ENCODE assay signal across 11 mouse cellular contexts in genomic region chr13:62866817-62867216, GRCm38 (mm10). TPM values are rescaled to one million over a fixed set of nuclear protein-coding genes. Genes with fewer than 3 reads are reported as not detected.
A peak's percentile ranks its signal among the peaks of the same experiment; 100 is the strongest.
DNase-seq lines count a peak whose midpoint lies in the region; ATAC-seq lines count a peak whose summit lies in the region.
"Had no signal": no experiment of that assay in that cellular context is flagged by ENCODE, and none has a peak within 500 bp of the region (broad histone marks: within the 10 kb centered on the region; RNA-seq: fewer than 3 reads in every experiment).

No protein-coding gene starts in this region.

- 38% methylated on average over 4 of the region's 4 CpGs for WGBS in lung, embryonic 15.5 days
- 39% methylated on average over 4 of the region's 4 CpGs for WGBS in forebrain, embryonic 16.5 days
- 54% methylated on average over 4 of the region's 4 CpGs for WGBS in midbrain, embryonic 15.5 days

- peaks cover 17% of the 10 kb centered on the region for H3K4me1 ChIP-seq in lung, embryonic 15.5 days
- peaks cover 3% of the 10 kb centered on the region; the same call in 1 of the 2 replicates for H3K4me1 ChIP-seq in forebrain, embryonic 16.5 days (replicated peaks; ENCODE audit: control insufficient read depth, insufficient read depth, low read length)
- H3K4me1 ChIP-seq in midbrain, embryonic 15.5 days = no peaks in the 10 kb centered on the region

- intact Hi-C loops in gastrocnemius, postnatal 36 days (cut with DNase I) = no loop called here

- no peak overlapping the region for H3K9ac ChIP-seq in lung, embryonic 15.5 days
- no peak overlapping the region for H3K9ac ChIP-seq in forebrain, embryonic 16.5 days (replicated peaks; ENCODE audit: low read depth, low read length)
- H3K9ac ChIP-seq in midbrain, embryonic 15.5 days = no peak overlapping the region

- peak; percentile 43; the same call in 1 of the 2 replicates for ATAC-seq in lung, embryonic 15.5 days (ENCODE audit: borderline replicate concordance, extremely low read depth, low FRiP score, low TSS enrichment)
- ATAC-seq in forebrain, embryonic 16.5 days = peak; percentile 79
- ATAC-seq in midbrain, embryonic 15.5 days (replicated peaks) = peak; percentile 48
- ATAC-seq: intestine, postnatal 0 days had no signal

- H3K36me3 ChIP-seq in lung, embryonic 15.5 days = no peaks in the 10 kb centered on the region
- H3K36me3 ChIP-seq in forebrain, embryonic 16.5 days (ENCODE audit: control insufficient read depth, insufficient read depth) = no peaks in the 10 kb centered on the region
- H3K36me3 ChIP-seq in midbrain, embryonic 15.5 days (replicated peaks) = no peaks in the 10 kb centered on the region

- peak overlapping the region; percentile 19; the same call in 1 of the 2 replicates for H3K27ac ChIP-seq in lung, embryonic 15.5 days
- H3K27ac ChIP-seq in forebrain, embryonic 16.5 days (ENCODE audit: low read length) = no peak overlapping the region
- no peak overlapping the region for H3K27ac ChIP-seq in midbrain, embryonic 15.5 days

- H3K4me2 ChIP-seq in lung, embryonic 15.5 days = no peak overlapping the region
- H3K4me2 ChIP-seq in forebrain, embryonic 16.5 days (ENCODE audit: low read length) = no peak overlapping the region
- H3K4me2 ChIP-seq in midbrain, embryonic 15.5 days = no peak overlapping the region

- DNase-seq in cerebellum, postnatal 10 days = peak; percentile 14 to 32
- DNase-seq in cerebellum, postnatal 14 days = no peak
- DNase-seq in lung, postnatal 25 days (ENCODE audit: low spot score) = no peak
- no peak for DNase-seq in gastrocnemius, postnatal 36 days
- DNase-seq in thymus, postnatal 0 days (ENCODE audit: low spot score) = no peak
- DNase-seq: layer of hippocampus, adult 9-11 months; liver had no signal

- H3K4me3 ChIP-seq in lung, embryonic 15.5 days = no peak overlapping the region
- H3K4me3 ChIP-seq in forebrain, embryonic 16.5 days (replicated peaks; ENCODE audit: low read length) = no peak overlapping the region
- no peak overlapping the region for H3K4me3 ChIP-seq in midbrain, embryonic 15.5 days

- H3K27me3 ChIP-seq in lung, embryonic 15.5 days = no peaks in the 10 kb centered on the region
- H3K27me3 ChIP-seq in forebrain, embryonic 16.5 days (replicated peaks; ENCODE audit: control insufficient read depth, insufficient read depth, low read length) = no peaks in the 10 kb centered on the region
- no peaks in the 10 kb centered on the region for H3K27me3 ChIP-seq in midbrain, embryonic 15.5 days (replicated peaks)

- H3K9me3 ChIP-seq in lung, embryonic 15.5 days = no peaks in the 10 kb centered on the region
- H3K9me3 ChIP-seq in forebrain, embryonic 16.5 days (ENCODE audit: control insufficient read depth, low read length) = no peaks in the 10 kb centered on the region
- no peaks in the 10 kb centered on the region for H3K9me3 ChIP-seq in midbrain, embryonic 15.5 days

RNA-seq across cellular contexts. Expression of gene Fbp2, which starts 8.6 kb away (rescaled TPM):
- 0.31 and 0.32 TPM in 2 replicates for polyA plus RNA-seq in lung, embryonic 15.5 days (2015; fragmentation: Nextera tagmentation; extraction: Ambion mirVana)
- 0.36 and 0.41 TPM in 2 replicates for polyA plus RNA-seq in forebrain, embryonic 16.5 days (2015; fragmentation: Nextera tagmentation; extraction: Ambion mirVana)
- 1.1 and 1.3 TPM in 2 replicates for polyA plus RNA-seq in midbrain, embryonic 15.5 days (2015; fragmentation: Nextera tagmentation; extraction: Ambion mirVana)
- total RNA-seq in gastrocnemius, postnatal 36 days (2021) = 10 to 100 TPM; 45.8 to 86.2 TPM
- polyA plus RNA-seq in thymus, postnatal 0 days (2015; fragmentation: Nextera tagmentation; extraction: Ambion mirVana) = 0.40 and 0.42 TPM in 2 replicates

RNA-seq across cellular contexts. Expression of gene Fbp1, which starts 21.3 kb away (rescaled TPM):
- 1.1 and 3.7 TPM in 2 replicates for polyA plus RNA-seq in lung, embryonic 15.5 days (2015; fragmentation: Nextera tagmentation; extraction: Ambion mirVana)
- polyA plus RNA-seq in forebrain, embryonic 16.5 days (2015; fragmentation: Nextera tagmentation; extraction: Ambion mirVana) = 0.21 TPM in 1 of 2 replicates, not detected in the other
- polyA plus RNA-seq in midbrain, embryonic 15.5 days (2015; fragmentation: Nextera tagmentation; extraction: Ambion mirVana) = 0.30 and 0.61 TPM in 2 replicates
- not detected for total RNA-seq in gastrocnemius, postnatal 36 days (2021)
- 15.4 and 18.0 TPM in 2 replicates for polyA plus RNA-seq in thymus, postnatal 0 days (2015; fragmentation: Nextera tagmentation; extraction: Ambion mirVana)

Comparison
In these comparisons a context has a peak if more than half of its experiments do, and no peak if none do; other contexts are left out.
1. DNase-seq: peak in cerebellum, postnatal 10 days (2 of 2); none in cerebellum, postnatal 14 days (0 of 2), lung, postnatal 25 days (single experiment), gastrocnemius, postnatal 36 days (0 of 2) and thymus, postnatal 0 days (single experiment).
2. Peak in every context shown above with its lines, with median percentiles within 50 percentile points of each other: ATAC-seq.